Mouse (Mus musculus) natural killer cell, adult 2 months (primary cell): ENCODE results near the gene Rasgef1c.

Experiments used
- DNase-seq, 2 experiments: peaks; one replicate each; pipeline ENCODE4 v3.0.0; 2022; ENCODE audit warnings: low spot score in 2 of 2

Rasgef1c gene

DNA sequence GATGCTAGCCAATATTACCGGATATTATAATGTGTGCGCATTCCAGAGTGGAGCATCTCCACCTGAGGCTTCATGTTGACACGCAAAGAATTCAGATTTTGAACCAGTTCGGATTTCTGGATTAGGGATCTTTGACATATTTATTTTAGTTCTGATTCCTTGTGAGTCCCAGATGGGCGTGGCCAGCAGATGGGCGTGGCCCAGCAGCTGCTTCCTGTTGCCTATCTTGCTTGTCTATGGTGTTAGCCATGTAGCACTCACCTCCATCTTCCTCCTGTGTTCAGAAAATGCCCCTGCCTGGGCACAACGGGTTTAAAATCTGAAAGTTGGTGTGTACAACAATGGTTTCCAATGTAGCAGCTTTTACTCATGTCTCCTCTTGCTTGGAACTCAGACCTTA is 24.5 kb downstream of the Rasgef1c start:
- no peak for DNase-seq

DNA sequence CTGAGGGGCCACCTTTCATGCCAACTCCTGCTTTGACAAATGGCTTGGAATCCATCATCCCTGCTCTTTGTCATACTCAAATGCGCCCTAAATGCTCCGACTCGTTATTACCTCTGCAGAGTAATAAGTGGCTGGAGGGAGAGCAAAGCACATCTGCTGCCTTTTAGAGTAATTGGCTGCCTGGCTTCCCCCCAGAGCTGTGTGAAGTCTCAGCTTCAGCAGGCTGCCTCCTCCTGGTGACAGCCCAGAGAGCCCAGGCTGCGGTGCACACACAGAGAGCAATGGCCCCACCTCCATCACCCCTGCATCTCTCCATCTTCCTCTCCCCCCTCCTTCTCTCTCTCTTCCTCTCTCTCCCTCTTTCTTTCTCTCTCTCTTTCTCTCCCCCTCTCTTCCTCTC is 25.5 kb downstream of the Rasgef1c start:
- DNase-seq, result no peak

DNA sequence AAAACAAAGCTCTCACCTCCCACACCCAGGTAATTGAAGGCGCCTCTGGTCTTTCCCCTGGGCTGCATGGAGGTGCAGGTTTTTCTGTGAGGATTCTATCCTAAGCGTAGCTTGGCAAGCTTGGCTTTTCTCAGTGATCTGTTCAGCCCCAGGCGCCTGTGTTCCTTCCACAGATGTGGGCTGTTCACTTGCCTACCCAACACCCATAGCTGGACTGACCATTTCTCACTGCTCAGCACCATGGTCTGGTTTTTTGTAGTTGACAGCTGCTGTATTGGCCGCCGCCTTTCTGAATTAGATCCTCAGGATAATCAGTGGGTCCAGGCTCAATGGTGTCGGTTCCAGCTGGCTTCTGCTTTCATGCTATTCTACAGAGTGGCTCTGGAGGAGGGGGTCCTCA is 26.0 kb downstream of the Rasgef1c start:
- DNase-seq, result no peak

DNA sequence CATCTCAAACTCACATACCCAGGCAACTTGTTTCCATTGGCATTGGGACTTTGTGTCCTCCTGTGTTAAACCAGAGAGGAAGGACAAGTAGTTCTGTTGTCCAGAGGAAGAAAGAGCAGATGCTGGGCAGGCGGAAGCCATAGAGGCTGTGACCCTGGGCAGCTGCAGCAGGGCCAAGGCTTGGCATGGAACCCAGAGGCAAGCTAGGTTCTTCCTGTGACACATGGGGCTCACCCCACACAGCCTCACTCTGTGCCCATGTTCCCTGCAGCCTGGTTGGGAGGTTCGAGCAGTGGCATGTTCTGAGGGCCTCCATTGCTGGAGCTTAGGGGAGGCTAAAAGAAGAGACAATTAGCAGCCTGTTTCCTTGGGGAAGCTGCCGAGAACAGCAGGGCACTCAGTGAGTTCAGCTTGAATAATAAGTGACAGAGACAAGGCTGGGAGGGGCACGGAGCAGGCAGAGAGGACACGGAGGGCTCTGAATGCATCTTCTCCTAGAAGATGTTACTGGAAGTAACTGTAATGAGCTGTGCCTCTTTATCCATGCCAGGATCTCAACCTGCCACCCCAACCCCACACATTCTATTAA is 29.5 kb downstream of the Rasgef1c start:
- no peak for DNase-seq

DNA sequence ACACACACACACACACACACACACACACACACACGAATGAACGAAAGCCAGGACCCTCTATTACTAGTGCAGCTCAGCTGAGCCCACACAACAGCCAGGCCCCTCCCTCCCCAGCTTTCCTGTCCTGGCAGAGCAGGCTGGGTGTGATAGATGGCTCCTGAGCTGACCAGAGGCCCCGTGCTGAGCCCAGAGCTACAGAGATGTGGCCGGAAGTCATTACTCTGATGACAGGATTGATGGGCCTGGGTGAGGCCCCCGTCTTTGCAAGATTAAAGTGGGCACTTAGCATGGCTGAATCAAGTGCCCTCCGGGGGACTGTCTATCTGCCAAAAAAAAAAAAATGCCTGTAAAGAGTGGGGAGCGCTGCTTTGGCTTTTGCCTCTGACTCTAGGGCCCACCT is 30.2 kb downstream of the Rasgef1c start:
- DNase-seq, result no peak

DNA sequence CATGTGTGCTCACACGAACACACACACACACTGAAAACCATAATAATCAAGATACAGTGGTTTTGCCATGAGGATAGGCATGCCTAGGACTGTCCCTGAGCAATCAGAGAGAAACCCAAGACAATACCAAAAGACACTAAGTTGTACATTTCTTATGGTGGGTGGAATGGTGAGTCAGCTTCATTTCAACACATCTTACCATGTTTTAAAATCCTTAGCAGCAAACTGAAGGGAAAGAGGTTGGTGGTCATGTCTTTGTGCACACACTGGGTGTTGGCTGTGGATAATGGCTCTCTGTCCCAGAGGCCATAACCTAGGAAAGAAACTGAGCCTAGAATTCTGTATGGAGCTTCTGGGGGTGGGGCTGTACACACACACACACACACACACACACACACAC is 32.2 kb downstream of the Rasgef1c start:
- DNase-seq, result no peak

DNA sequence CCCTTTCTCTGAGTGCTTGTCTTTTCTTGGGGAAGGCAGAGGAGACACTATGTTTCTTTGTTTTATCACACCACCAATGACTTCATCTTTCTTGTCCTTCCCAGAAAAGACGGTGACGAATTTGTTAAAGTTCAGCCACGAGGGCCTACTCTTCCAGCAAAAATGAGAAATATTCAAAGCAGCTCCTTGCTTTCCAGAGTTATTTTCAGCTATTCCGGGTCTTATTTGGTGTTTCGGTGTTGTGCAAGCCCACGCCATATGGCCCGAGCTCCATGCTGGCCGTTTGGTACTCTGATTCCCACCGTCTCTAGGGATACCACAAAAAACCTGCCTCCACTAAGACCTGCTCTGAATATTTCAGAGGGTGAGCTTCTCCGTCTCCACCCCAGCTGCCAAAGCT is 32.7 kb downstream of the Rasgef1c start:
- no peak for DNase-seq

DNA sequence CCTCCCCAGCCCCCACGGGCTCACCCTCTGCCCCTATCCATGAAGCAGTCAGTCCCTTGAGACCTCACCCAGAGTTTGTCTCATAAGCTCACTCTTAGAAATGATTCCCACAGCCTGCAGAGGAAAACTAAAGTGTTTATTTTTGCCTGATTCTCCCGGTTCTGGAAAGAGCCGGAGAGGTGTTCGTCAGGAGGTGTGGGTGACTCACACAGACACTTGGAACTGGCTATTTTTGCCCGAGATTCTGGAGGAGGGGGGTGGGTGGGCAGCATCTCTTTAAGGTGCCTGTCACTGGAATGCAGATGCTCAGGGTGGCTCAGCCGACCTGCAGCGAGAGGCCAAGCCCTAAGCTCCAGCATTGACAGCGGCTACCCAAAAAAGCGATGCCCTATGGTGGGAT is 34.8 kb downstream of the Rasgef1c start:
- DNase-seq, result no peak

DNA sequence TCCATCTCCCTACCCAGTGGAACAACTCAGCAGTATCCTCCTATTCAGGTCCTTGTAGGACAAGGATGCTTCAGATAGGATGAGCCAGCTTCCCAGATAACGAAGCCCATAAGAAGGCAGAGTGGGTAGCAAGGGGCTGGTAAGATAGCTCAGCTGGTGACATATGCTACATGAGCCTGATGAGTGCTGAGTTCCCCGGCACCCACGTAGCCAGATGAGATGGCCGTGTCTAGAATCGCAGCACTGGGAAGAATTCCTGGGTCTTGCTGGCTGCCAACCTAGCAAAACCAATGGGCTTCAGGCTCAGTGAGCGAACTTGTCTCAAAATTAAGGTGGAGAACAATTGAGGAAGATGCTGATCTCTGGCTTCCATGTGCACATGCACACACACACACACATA is 36.1 kb downstream of the Rasgef1c start:
- no peak for DNase-seq

DNA sequence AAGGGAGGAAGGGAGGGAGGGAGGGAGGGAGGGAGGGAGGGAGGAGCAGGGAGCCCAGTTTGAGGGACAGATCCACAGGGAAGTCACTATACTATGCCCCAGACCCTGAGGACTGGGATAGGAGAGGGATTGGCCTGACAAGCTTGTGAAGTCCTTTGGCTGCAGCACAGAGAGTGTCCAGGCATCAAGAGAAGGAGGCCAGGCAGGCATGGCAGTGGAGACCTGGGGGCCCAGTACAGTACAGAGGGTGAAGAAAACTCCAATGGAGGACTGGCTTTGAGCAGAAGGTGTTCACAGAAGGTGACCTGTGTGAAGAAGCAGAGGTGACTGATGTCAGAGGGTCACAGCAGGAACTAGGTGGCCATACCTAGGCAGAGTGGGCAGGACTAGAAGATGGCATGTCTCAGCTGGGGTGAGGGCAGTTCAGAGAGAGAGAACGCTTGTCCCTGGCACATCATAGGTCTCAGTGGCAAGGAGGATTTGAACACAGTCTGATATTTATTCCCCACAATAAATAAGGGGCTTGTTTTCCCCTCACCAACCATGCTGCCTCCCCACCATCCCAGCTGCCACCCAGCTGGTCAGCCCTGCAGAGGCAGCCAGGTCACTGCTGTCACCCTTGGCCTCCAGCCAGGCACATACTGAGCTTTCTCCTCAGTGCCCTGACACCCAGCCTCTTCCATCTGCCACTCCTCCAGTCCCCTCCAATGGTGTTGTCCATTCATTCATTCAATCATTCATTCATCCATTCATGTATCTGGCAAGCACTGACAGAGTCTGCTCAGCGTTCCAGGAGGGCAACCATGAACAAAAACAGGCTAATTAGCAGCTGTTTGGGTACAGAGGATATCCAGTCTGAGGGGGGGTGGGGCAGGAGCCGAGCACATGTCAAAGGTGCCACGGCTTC is 36.9 kb downstream of the Rasgef1c start:
- DNase-seq, result no peak

DNA sequence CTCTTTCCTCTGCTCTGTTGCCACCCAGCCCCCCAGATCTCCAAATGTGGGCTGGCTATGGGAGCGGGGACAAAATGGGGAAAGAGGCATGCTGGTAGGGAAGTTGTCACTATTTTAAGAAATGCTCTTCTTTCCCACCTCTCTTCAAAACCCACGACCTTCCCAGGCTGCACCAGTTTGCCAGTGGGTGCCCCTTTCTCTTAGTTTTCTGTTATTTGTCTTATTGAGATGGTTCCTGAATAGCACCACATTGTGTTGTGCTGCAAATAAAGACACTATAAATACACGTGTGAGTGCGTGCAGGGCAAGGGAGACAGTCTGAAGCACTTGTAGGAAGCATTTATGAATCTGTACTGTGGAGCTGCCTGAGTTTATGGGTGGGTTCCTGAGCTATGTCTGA is 41.2 kb downstream of the Rasgef1c start:
- no peak for DNase-seq

DNA sequence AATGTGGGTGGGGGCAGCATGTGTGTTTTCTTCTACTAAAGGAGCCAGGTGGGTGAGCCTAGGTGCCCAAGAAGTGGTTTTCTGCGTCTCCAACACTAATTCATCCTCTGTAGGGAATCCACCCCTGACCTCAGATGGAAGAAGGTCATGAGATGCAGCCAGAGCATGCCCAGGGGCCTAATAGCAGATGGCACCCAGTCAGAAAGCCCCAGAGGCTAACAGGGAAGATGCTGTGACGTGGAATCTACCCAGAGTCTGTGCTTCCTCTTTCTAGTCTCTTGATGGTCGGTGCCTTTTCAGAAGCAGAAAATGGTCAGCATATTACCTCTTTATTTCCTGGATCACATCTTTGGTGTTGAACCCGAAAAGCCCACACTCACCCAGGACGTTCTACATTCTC is 42.3 kb downstream of the Rasgef1c start:
- DNase-seq, result no peak

DNA sequence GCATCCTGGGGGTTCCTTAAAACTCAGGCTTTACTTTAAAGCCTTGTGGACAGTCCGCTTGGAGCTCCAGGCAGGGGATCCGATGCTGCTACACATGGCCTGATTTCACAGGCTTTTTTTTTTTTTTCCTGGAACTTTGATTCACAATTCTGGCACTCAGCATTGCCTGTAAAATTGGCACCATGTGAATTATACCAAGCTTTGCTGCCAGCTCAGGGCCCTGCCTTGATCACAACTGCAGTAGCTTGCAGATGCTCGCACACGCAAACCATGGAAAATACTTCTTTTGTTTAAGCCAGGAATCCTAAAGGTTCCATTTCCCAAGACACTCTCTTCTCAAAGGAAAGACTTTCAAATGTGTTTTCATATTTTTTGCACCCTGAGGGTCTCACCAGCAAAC is 44.1 kb downstream of the Rasgef1c start:
- no peak for DNase-seq

DNA sequence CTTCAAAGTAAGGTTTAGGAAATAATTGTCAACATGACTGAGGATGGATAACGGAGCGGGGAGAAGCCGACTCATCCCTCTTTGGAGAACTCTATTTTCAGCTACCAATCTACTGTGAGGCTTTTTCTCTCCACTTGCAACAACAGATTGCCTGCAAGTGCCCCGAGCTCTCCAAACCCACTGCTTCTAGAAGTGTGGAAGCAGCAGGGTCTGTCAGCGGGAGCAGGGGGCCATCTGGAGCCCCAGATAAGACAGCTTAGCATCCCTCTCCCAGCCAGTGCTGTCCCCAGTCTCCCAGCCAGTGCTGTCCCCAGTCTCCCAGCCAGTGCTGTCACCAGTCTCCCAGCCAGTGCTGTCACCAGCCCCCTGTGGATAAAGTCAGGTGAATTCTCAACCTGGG is 48.2 kb downstream of the Rasgef1c start:
- DNase-seq, result no peak

DNA sequence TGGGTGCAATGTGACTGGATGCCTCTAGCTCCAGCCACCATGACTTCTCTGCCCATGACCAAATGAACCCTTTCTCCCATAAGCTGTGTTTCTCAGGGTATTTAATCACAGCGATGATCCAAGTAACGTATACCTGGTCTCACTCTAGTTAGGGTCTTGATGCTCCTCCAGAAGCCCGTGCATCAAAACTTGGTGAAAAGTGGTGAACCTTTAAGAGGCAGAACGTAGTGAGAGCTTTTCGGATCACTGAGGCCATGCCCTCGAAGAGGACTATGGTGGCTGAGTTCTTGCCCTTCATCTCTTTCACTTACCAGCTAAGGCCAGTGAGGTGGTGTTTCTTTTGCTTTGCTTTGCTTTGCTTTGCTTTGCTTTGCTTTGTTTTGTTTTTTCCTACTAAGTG is 52.0 kb downstream of the Rasgef1c start:
- DNase-seq, result no peak

DNA sequence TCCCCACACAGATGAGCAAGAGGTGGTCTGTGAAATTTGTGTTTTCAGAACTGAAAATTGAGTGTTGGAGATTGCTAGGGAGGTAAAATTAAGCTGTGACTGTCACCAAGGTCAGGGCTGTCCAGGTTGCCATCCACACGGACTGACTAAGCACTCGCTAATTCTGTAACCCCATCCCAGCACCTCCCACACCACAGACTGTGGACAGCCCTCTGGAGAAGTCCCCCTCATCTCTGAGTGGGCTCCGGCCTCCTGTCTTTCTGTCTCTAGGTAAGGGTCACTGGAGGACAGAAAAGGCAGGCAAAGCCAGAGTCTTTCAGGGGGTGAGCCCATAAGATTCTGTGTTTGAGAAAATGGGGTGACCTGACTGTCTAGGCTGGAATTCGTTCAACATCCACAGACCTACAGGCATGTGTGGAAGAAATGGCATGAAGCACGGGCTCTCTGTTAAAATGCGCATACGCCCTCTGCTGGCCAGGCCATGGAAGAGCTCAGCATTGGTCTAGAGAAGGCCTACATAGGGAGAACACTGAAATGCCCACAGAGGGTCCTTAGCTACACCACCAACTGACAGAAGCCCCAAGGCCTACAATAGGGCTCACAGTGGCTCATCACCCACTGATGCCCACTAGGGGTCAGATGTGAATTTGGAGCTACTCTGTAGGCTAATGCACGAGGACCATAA is 54.1 kb downstream of the Rasgef1c start:
- DNase-seq, result peak; percentile 32 to 50

DNA sequence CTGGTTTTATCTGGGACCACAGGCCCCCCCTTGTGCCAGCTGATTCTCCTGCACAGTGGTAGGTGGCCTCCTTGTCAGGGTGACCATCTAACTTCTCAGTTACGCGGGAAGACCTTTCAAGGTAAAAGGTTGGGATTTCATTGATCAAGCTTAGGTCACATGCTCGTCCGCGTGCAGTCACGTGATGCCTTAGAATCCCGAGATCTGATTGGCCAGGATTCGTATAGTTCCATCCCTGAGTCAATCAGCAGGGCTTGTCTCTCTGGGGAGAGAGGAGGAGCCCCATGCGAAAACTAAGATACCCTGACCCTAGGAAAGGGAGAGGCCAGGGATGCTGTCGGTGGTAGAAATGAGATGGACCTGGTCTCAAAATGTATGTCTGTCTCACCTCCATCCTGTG is 56.4 kb downstream of the Rasgef1c start:
- no peak for DNase-seq

DNA sequence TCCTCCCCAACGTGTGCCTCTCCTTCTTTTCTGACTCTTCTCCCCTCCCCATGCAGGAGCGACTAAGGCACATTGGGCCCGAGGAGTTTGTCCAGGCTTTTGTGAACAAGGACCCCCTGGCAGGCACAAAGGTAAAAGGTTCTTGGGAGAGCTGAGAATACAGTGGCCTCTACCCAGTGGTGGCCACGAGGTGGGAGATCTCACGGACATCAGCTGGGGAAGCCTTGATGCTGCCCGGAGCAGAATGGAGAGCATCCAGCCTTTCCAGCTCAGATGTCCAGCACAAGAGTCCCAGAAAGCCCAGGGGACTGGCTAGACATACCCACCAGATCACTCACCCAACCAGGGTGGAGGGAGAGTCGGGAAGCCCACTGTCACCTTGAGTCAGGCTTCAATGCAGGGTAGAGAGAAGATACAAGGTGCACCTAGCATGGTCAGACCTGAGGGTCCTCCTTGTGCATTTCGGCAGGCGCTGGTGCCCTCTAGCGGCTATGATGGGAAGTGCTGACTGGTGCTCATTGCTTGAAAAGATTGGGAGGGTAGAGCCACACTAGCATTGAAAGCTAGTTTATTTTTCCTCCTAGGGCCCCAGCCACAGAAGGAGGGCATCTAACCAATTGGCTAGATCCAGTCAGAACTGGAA is 59.6 kb downstream of the Rasgef1c start:
- DNase-seq, result peak; percentile 55 to 66

DNA sequence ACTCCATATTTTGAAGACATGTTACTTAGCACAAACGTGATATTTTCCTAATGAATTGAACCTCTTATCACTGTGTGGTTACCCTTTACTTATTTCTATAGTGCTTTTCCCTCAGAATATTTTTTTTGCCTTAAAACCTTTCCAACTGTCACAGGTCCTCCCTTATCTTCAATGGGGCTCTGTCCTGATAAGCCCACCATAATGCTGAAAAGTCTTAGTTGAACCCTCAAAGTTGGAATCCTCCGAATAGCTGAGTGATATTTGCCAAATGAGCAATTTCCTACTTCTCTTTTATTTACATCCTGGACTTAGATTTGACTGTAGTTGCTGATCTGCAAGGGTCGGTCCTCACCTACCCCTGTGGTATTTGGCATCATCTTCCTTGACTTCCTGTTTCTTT is 63.7 kb downstream of the Rasgef1c start:
- no peak for DNase-seq

DNA sequence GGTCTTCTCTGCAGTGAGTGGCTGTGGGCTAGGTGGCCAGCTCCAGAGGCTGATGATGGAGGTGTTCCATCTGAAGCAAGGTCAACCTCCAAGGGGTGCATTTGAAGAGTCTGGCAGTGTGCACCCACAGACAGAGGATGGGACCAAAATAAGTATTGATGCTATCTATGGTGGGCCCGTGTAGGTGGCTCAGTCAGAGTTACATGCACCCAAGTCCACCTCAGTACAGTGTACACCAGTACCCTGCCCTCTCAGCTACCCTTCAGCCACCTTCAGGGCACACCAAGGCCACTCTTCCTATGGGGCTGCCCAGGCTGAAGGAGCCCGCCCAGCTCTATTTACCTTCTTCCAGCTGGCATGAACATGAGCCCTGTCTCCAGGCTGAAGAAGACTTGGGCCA is 68.1 kb downstream of the Rasgef1c start:
- no peak for DNase-seq

DNA sequence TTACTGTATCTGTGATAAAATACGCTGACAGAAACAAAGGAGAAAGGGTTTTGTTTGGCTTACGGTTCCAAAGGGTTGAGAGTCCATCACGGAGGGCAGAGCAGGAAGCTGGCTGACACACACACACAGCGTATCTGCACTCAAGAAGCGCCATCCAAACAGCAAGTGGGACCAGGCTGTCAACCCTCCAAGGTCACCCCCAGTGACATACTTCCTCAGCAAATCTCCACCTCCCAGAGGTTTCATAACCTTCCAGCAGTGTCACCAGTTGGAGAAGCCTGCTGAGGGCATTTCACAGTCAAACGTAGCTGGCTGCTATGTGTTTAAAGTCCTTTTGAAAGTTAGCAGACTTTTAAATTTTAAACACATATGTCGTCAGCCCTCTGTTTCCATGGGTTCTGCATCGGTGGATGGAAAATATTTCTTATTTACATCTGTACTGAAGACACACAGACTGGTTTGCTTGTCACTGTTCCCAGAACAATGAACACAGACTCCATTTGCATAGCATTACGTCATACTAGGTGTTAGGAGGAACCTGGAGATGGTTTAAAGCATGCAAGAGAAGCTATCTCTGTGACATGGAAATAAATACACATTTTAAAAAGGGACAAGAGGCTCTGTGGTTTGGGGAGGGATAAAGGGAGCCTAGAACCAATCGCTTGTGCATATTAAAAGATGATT is 72.2 kb downstream of the Rasgef1c start:
- DNase-seq, result no peak

DNA sequence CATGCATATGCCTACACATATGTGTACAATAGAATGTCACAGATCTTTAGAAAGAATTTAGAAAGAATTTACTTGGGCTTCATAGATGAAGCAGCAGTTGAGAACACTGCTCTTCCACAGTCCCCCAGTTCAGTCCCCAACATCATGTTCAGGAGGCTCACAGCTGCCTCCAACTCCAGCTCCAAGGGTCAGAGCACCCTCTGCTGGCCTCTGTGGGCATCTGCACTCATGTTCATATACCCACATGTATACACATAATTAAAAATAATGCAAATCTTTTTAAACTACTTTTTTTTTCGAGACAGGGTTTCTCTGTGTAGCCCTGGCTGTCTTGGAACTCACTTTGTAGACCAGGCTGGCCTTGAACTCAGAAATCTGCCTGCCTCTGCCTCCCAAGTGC is 73.0 kb downstream of the Rasgef1c start:
- no peak for DNase-seq
